Mouse (Mus musculus) embryonic facial prominence, embryonic 14.5 days (tissue): ENCODE results near the gene Wnk1. TPM values are rescaled to one million over a fixed set of nuclear protein-coding genes. Genes with fewer than 3 reads are reported as not detected.

Experiments
- ATAC-seq: fragments of 200-750 bp; cut with Nextera tagmentation; 2 replicates; pipeline ENCODE4 v1.8.0; 2017; ENCODE audit warnings: low read depth, moderate number of reproducible peaks, moderate TSS enrichment
- DNase-seq: peaks from one replicate; pipeline ENCODE4 v3.0.0-alpha.2; 2015; ENCODE audit warnings: low spot score
- H3K27ac ChIP-seq: fragments of 300-500 bp; sonication (generic); replicated peaks from 2 replicates; pipeline ENCODE4 v1.5.1; 2014; ENCODE audit warnings: low read depth, mild to moderate bottlenecking, low read length, moderate library complexity
- H3K27me3 ChIP-seq: fragments of 300-500 bp; sonication (generic); replicated peaks from 2 replicates; pipeline ENCODE4 v1.6.1; 2014; ENCODE audit warnings: low read length; ENCODE audit not compliant: control insufficient read depth, insufficient read depth
- H3K36me3 ChIP-seq: fragments of 300-500 bp; sonication (generic); 2 replicates; pipeline ENCODE4 v1.6.1; 2014; ENCODE audit warnings: low read length, mixed read lengths; ENCODE audit not compliant: control insufficient read depth, insufficient read depth
- H3K4me1 ChIP-seq: fragments of 300-500 bp; sonication (generic); 2 replicates; pipeline ENCODE4 v1.6.1; 2014; ENCODE audit warnings: antibody characterized with exemption, low read length; ENCODE audit not compliant: control insufficient read depth, insufficient read depth
- H3K4me2 ChIP-seq: fragments of 300-500 bp; sonication (generic); 2 replicates; pipeline ENCODE4 v1.6.1; 2014; ENCODE audit warnings: low read depth, mild to moderate bottlenecking, low read length, moderate library complexity, mixed read lengths
- H3K4me3 ChIP-seq: fragments of 300-500 bp; sonication (generic); 2 replicates; pipeline ENCODE4 v1.5.1; 2014; ENCODE audit warnings: low read depth, mild to moderate bottlenecking, low read length
- H3K9ac ChIP-seq: fragments of 300-500 bp; sonication (generic); 2 replicates; pipeline ENCODE4 v1.6.1; 2014; ENCODE audit warnings: low read depth, mild to moderate bottlenecking, low read length, moderate library complexity, mixed read lengths
- H3K9me3 ChIP-seq: fragments of 300-500 bp; sonication (generic); 2 replicates; pipeline ENCODE4 v1.6.1; 2016; ENCODE audit warnings: low read length; ENCODE audit not compliant: control insufficient read depth
- WGBS: fragments of 180-500 bp; shearing (Covaris S2); extraction: QIAGEN DNeasy Blood & Tissue Kit; methylation state at CpG from one replicate; pipeline ENCODE4 v1.1.7; 2014; 5-methylcytosine and 5-hydroxymethylcytosine counted together
- polyA plus RNA-seq: library from polyadenylated mRNA; unstranded; fragments of >200 nt; fragmentation: Nextera tagmentation; extraction: Ambion mirVana; gene quantifications from 2 replicates; pipeline ENCODE4 v1.2.1, GENCODE M21; 2014

Wnk1 gene
- polyA plus RNA-seq, 1 experiment from 2014 or later: 83.9 TPM

- Histone ChIP-seq H3K27me3 (no peaks in the 10 kb centered on the region), H3K4me1 (no peaks in the 10 kb centered on the region), H3K4me2 (no peak overlapping the region), H3K4me3 (no peak overlapping the region), H3K36me3 (peaks cover 15% of the 10 kb centered on the region), H3K27ac (no peak overlapping the region), H3K9ac (no peak overlapping the region), H3K9me3 (no peaks in the 10 kb centered on the region)
- DNase-seq: peak; percentile 47
- no peak for ATAC-seq
Observed at GRCm38 (mm10) chr6:120001718-120002117, 36.8 kb downstream of the Wnk1 start.

GRCm38 (mm10) chr6:119996480-119996879 lies 42.0 kb downstream of the Wnk1 start:
- Histone ChIP-seq H3K4me1 (no peaks in the 10 kb centered on the region), H3K9ac (no peak overlapping the region), H3K27me3 (no peaks in the 10 kb centered on the region), H3K9me3 (no peaks in the 10 kb centered on the region), H3K36me3 (peaks cover 16% of the 10 kb centered on the region), H3K4me2 (no peak overlapping the region), H3K27ac (no peak overlapping the region), H3K4me3 (no peak overlapping the region)
- DNase-seq: no peak
- no peak for ATAC-seq
- 78% methylated on average over 1 of the region's 1 CpGs for WGBS

- Histone ChIP-seq H3K4me3 (no peak overlapping the region), H3K27me3 (no peaks in the 10 kb centered on the region), H3K9ac (no peak overlapping the region), H3K27ac (no peak overlapping the region), H3K4me1 (no peaks in the 10 kb centered on the region), H3K4me2 (no peak overlapping the region), H3K9me3 (no peaks in the 10 kb centered on the region), H3K36me3 (peaks cover 94% of the 10 kb centered on the region)
- ATAC-seq: peak; percentile 30; the same call in 1 of the 2 replicates
- WGBS: 50% methylated on average over 4 of the region's 4 CpGs
- DNase-seq: peak; percentile 66
Observed at GRCm38 (mm10) chr6:119924235-119925005, 114.1 kb downstream of the Wnk1 start.

DNA sequence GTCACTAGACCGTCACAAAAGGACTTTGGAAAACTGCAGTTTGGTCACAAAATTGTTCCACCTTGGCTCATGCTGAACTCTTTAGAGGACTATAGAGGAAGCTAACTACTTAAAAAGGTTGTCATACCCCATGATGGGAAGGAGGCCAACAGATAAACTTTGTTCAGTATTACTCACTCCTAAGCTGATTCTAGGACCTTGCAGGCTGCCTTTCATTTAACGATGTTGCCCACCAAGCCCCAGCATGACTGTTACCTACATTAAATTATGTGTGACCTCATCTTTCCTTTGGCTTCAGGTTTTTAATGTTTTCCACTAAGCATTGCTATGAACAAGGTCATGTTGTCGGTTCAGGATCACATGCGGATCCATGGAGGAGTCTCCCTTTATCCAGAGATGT lies 115.9 kb downstream of the Wnk1 start:
- no peaks in the 10 kb centered on the region for H3K4me1 ChIP-seq
- no peak overlapping the region for H3K4me2 ChIP-seq
- peaks cover 87% of the 10 kb centered on the region for H3K36me3 ChIP-seq
- DNase-seq: no peak
- ATAC-seq: no peak
- no peaks in the 10 kb centered on the region for H3K27me3 ChIP-seq
- H3K27ac ChIP-seq: no peak overlapping the region
- 91% methylated on average over 4 of the region's 4 CpGs for WGBS
- no peak overlapping the region for H3K4me3 ChIP-seq
- H3K9me3 ChIP-seq: no peaks in the 10 kb centered on the region
- H3K9ac ChIP-seq: no peak overlapping the region

DNA sequence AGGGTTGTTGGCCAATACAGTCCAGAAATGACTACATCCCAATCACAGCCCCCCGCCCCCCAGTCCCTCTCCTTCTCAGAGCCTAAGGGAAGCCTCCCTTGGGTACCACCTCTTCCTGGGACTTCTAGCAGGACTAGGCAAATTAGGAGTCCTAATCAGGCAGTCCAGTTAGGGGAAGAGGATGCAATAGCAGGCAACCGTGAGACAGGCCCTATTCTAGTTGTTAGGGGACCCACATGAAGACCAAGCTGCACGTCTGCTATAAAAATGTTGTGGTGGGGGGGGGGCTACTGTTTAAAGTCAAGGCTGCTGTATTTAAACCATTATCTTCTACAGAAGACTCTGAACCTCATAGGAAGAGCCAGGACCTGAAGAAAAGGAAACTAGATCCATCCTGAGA lies 116.3 kb downstream of the Wnk1 start:
- no peak overlapping the region for H3K4me3 ChIP-seq
- H3K27ac ChIP-seq: no peak overlapping the region
- no peak overlapping the region for H3K4me2 ChIP-seq
- H3K4me1 ChIP-seq: no peaks in the 10 kb centered on the region
- no peak for DNase-seq
- H3K9ac ChIP-seq: no peak overlapping the region
- no peaks in the 10 kb centered on the region for H3K27me3 ChIP-seq
- 86% methylated on average over 3 of the region's 3 CpGs for WGBS
- ATAC-seq: no peak
- no peaks in the 10 kb centered on the region for H3K9me3 ChIP-seq
- H3K36me3 ChIP-seq: peaks cover 87% of the 10 kb centered on the region

GRCm38 (mm10) chr6:119918561-119919181 lies 119.8 kb downstream of the Wnk1 start:
- Histone ChIP-seq H3K9ac (no peak overlapping the region), H3K4me1 (no peaks in the 10 kb centered on the region), H3K4me3 (no peak overlapping the region), H3K27me3 (no peaks in the 10 kb centered on the region), H3K4me2 (no peak overlapping the region), H3K36me3 (peaks cover 83% of the 10 kb centered on the region), H3K9me3 (no peaks in the 10 kb centered on the region), H3K27ac (no peak overlapping the region)
- ATAC-seq (no peak), DNase-seq (no peak)
- WGBS: 88% methylated on average over 16 of the region's 16 CpGs

DNA sequence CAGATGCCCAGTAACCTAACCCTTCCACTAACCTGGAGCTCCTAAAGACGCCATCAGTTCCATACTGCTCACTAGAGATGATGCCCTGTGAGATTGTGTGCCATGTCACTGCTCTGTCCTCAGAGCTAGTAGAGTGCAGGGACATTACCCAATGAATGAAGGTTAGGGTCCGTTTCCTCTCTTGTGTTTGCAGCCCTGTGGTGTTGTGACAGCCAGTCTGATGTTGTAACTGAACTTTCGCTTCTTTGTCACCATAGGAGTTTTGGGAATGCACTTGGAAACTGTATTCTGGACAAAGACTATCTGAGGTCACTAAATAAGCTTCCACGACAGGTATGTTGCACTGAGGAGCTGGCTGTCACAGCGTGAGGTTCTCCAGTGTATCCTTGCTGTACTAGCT lies 122.8 kb downstream of the Wnk1 start:
- whole genome bisulfite sequencing: 92% methylated on average over 5 of the region's 5 CpGs
- no peaks in the 10 kb centered on the region for H3K27me3 ChIP-seq

DNA sequence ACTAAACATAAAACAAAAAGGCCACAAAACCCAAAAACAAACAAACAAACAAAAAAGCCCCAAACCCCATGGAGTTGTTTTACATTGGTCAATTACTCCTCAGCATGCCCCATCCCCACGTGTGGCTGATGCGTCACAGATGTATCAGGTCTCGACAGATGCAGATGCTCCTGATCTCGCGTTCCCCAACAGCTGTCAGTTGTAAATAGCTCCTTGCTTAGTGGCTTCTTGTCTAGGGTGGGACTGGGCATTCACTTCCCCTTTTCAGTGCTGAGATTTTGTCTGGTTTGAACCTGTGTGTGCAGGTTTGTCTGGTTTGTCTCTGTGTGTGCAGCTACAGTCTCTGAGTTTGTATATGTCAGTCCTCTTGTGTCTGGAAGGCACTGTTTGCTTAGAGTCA lies 126.4 kb downstream of the Wnk1 start:
- ATAC-seq: no peak
- no peak overlapping the region for H3K9ac ChIP-seq
- DNase-seq: peak; percentile 11
- H3K36me3 ChIP-seq: peaks cover 47% of the 10 kb centered on the region
- H3K4me3 ChIP-seq: no peak overlapping the region
- no peaks in the 10 kb centered on the region for H3K27me3 ChIP-seq
- WGBS: 54% methylated on average over 5 of the region's 5 CpGs
- no peaks in the 10 kb centered on the region for H3K4me1 ChIP-seq
- no peak overlapping the region for H3K4me2 ChIP-seq
- no peak overlapping the region for H3K27ac ChIP-seq
- H3K9me3 ChIP-seq: no peaks in the 10 kb centered on the region

More for the DNA sequence above, 122.8 kb downstream of the Wnk1 start:
- ATAC-seq (no peak), DNase-seq (no peak)
- Histone ChIP-seq H3K4me1 (no peaks in the 10 kb centered on the region), H3K27ac (no peak overlapping the region), H3K36me3 (peaks cover 76% of the 10 kb centered on the region), H3K9me3 (no peaks in the 10 kb centered on the region), H3K4me3 (no peak overlapping the region), H3K9ac (no peak overlapping the region), H3K4me2 (no peak overlapping the region)

GRCm38 (mm10) chr6:119905461-119905860 lies 133.0 kb downstream of the Wnk1 start:
- DNase-seq: no peak
- Histone ChIP-seq H3K27me3 (no peaks in the 10 kb centered on the region), H3K9me3 (no peaks in the 10 kb centered on the region), H3K4me3 (no peak overlapping the region), H3K4me2 (no peak overlapping the region), H3K36me3 (no peaks in the 10 kb centered on the region), H3K9ac (no peak overlapping the region), H3K27ac (no peak overlapping the region), H3K4me1 (peaks cover 3% of the 10 kb centered on the region; the same call in 1 of the 2 replicates)
- no peak for ATAC-seq
- WGBS: 74% methylated on average over 5 of the region's 5 CpGs
